Mouse (Mus musculus): ENCODE results near the gene Npr1.

The Npr1 gene

GRCm38 (mm10) chr3:90475151-90475830 lies 9.6 kb upstream of the Npr1 start:
- DNase-seq = no peak

- DNase-seq = no peak
Measured at GRCm38 (mm10) chr3:90472213-90472612, 6.5 kb upstream of the Npr1 start.

DNA sequence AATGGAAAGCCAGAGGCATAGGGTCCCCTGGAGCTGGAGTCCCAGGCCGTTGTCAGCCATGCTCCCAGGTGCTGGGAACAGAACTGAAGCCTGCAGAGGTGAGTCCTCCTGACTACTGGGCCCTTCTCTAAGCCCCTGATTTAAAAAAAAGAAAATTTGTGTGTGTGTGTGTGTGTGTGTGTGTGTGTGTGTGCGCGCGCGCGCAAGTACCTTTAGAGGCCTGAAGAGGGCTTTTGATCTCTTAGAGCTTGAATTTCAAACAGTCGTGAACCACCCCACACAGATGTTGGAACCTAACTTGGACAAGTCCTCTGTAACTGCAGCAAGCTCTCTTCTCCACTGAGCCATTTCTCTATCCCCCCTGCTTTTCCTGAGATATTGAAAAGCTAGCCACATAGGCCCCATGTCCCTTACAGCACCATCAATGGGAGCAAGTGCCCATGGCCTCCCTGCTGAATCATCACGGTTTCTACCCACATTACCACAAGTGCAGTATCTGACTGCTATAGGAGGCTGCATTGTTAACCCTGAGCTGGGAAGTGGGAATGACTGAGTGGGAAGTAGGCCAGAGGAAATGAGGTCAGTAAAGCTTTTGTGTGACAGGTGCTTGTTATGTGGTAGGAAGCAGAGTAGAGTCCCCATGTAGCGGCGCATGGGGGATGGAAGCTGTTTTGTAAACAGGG lies 2.1 kb upstream of the Npr1 start:
- no peak for DNase-seq

GRCm38 (mm10) chr3:90466311-90466766 lies 673 bp upstream of the Npr1 start:
- peak; percentile 45 for DNase-seq

- no peak for DNase-seq
Measured at GRCm38 (mm10) chr3:90465081-90465685, 483 bp downstream of the Npr1 start.

DNA sequence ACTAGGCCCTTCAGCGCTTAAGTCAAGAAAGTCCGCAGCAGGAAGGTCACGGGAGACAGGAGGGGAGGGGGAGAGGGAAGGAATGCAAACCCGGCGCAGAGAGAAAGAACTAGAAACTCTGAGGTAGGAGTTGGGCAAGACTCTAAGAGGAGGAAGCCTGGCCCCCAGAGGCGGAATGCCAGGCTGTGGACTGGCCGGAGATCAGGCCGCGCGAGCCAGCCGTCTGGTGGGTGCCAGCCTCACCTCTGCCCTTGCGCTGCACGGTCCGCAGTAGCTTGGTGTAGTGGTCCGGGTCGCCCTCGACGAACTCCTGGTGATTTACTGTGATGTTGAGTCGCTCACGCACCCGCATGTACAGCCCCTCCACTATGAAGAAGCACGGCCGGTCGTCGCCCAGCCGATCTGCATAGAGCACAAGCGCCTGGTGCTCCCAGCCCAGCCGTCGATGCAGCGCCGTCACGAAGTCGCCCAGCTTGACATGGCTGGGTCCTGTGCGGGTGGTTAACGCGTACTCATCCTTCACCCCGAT lies 1.1 kb downstream of the Npr1 start:
- no peak for DNase-seq

DNA sequence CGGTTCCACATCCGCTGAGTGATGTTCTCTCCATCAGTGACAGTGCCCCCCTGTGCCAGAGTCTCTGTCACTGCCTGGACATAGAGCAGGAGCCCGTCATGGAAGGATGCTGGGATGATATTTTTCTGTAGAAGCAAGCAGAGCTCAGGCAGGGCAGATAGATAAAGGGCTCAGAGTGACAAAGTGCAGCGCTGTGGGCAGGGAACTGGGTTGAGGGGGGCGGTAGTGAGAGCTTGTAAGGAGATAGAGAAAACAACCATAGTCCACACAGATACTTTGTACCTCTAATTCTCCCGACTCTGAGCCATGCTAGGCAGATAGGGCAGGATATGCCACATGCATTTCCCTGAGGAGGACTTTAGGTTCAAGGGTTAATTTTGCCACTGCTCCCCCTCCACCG lies 3.1 kb downstream of the Npr1 start:
- DNase-seq = no peak

DNA sequence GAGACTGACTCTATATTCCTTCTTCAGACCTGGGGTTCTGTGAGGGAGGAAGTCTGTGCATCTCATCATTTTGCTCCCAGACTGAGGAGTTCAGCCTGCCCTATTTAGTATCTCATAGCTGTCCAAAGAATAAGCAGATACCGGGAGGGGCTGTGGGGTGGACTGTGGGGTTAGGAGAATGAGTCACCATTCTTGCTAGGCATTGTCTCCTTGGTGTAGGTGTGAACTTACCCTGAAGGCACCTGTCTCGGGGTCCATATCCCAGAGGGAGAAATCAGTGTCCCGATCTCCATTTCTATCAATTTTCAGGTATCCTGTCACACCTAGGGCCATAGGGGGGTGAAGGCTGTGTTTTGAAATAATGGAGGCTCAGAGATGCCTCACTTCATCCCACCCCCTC lies 3.7 kb downstream of the Npr1 start:
- no peak for DNase-seq

GRCm38 (mm10) chr3:90460315-90460714 lies 5.4 kb downstream of the Npr1 start:
- no peak for DNase-seq

GRCm38 (mm10) chr3:90459727-90460126 lies 5.9 kb downstream of the Npr1 start:
- no peak for DNase-seq

GRCm38 (mm10) chr3:90454931-90455330 lies 10.7 kb downstream of the Npr1 start:
- no peak for DNase-seq

GRCm38 (mm10) chr3:90451396-90452095 lies 14.1 kb downstream of the Npr1 start:
- DNase-seq = peak; percentile 16

GRCm38 (mm10) chr3:90450874-90451273 lies 14.8 kb downstream of the Npr1 start:
- DNase-seq = no peak

DNA sequence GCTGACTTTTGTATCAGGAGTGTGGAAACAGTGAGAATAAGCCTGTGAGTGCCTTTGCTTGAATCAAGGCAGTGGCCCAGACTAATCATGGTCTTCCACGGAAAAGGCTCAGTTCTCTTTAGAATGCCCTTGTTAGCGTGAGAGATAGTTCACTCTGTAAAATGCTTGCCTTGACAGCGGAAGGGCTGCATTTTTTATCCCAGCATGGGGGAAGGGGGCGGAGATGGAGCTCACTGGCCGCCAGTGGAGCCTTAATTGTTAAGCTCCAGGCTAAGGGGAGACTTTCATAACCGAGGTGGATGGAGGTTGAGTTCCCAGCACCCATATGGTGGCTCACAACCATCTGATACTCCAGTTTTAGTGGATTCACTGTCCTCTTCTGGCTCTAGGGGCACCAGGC lies 17.0 kb downstream of the Npr1 start:
- DNase-seq = no peak

- no peak for DNase-seq
Measured at GRCm38 (mm10) chr3:90447123-90447494, 18.6 kb downstream of the Npr1 start.

DNA sequence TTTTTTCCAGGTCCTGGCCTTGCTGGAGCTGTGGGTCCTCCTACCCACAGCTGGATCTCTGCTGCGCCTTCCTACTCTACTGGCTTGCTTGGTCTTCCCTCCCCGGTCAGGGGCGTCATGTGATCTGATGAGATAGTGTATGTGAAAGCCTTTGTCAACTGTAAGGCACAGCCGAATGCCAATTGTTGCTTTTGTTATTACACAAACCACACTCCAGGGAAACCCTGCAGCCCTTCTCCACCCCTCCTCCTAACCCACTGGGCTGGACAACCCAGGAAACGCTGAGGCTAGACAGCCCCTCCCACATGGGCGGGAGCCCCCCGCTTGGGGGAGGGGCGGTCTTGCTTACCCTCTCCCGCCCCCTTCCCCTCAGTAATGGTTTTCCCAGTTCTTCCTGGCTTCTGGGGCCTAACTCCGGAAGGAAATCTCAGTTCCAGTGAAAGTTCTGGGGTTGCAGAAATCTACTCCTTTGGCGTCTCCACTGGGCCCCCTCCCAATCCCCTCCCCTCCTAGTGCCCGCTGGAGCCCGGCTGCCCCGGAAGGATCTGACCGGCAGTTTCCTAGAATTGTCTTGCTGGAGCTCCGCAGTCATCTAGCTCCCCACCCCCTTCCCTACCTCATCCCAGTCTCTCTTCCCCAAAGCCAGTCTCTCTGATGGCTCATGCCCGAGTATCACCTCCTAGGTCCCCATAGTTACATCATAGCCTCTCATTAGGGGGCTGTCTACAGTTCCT lies 19.1 kb downstream of the Npr1 start:
- peak; percentile 64 for DNase-seq

- no peak for DNase-seq
Measured at GRCm38 (mm10) chr3:90445417-90446200, 20.1 kb downstream of the Npr1 start.

DNA sequence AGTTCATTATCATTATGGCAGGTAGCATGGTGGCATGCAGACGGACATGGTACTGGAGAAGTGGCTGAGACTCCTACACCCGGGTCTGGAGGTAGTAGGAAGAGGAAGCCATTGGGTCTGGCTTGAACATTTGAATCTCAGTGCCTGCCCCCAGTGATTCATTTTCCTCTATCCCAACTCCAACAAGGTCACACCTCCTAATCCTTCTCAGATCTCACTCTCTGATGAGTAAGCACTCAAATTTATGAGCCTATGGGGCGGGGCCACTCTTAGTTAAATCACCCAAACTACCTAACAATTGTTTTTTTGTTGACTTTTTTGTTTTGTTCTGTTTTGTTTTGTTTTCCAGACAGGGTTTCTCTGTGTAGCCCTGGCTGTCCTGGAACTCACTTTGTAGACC lies 21.7 kb downstream of the Npr1 start:
- DNase-seq = no peak

DNA sequence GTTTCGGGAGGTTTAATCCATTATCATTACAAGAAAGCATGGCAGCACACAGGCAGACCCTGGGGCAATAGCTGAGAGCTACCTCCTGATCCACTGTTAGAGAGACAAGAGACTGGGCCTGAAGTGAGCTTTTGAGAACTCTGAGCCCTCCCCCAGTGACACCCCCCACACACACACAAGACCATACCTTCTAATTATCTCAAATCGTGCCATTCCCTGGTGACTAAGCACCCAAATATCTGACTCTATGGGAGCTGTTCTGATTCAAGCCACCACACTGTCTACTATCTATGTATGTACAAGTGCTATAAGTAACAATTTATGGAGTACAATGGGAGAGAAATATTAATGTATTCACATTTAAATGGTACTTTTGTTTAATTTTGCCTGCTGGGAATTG lies 24.9 kb downstream of the Npr1 start:
- DNase-seq = no peak

DNA sequence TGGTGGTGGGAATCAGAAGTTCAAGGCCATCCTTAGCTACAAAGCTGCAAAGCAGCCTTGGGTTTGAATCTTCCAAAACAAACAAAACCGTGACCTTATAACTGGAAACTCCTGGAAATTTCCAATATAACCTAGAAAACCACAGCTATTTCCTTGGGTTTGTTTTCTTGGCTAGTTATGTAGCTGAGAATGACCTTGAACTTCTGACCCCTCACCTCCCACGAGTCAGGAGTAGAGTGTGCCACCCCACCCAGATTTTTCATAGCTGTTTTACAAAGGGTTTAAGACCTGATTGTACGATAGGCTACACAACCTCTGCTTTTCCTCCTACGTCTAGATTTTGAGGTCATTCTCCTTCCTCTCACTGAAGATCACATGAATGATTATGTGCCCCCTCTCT lies 28.5 kb downstream of the Npr1 start:
- DNase-seq = no peak

DNA sequence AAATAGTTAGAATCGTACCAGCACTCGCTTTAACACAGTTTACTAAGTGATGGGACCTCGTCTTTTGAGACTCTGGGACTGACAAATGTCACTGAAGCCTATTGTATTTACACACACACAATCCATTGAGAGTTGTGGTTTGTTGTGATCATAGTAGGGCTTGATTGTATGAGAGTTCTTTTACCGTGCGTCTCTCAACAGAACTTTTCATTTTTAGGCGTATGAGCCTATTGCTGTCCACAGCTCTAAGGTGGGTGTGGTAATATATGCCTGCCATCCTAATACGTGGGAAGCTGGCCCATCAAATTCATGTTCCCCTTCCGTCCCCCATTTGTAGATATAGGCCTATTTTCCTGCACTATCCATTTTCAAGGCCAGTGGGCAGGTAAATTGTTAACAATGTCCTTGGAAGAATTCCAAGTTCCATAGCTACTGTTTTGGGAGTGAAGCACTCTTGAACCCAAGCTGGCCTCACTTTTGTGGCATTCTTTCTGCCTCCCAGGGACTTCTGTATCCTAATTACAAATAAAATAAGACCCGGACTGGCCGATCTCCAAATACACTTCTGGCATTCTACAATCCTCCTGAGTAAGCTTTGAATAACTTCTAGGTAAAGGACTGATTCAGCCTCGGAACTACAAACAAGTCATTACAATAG lies 31.5 kb downstream of the Npr1 start:
- no peak for DNase-seq
